In genomic region chr1:139267844-139268243, GRCm38 (mm10) we compare ENCODE assay signal across 8 mouse cellular contexts.
A peak's percentile ranks its signal among the peaks of the same experiment; 100 is the strongest.
DNase-seq lines count a peak whose midpoint lies in the region; ATAC-seq and TF ChIP-seq lines count a peak whose summit lies in the region.

No protein-coding gene starts in this region.

- no peak for ATAC-seq in liver, embryonic 12.5 days
- peak; percentile 69; the same call in 1 of the 2 replicates for ATAC-seq in hindbrain, embryonic 13.5 days (ENCODE audit: low FRiP score)

- TF ChIP-seq POLR2A in liver, adult 2 months (IDR thresholded peaks at IDR 0.05; ENCODE audit: extremely low read depth, insufficient read depth, low read length) = no peak

- peak; percentile 27; the same call in 1 of the 2 replicates for TF ChIP-seq CTCF in liver, adult 2 months (IDR thresholded peaks at IDR 0.05; ENCODE audit: low read depth, low read length)

- no peak overlapping the region for H3K9ac ChIP-seq in liver, adult 2 months (ENCODE audit: low read depth, low read length)
- no peak overlapping the region for H3K9ac ChIP-seq in liver, embryonic 12.5 days
- H3K9ac ChIP-seq in hindbrain, embryonic 13.5 days = no peak overlapping the region

- peak; percentile 52 for DNase-seq in liver, adult 2 months (ENCODE audit: extremely low read depth, low read depth, low spot score)
- DNase-seq in NIH3T3 (ENCODE audit: low read depth) = peak; percentile 92
- peak; percentile 84 for DNase-seq in embryo, embryonic 11 days
- DNase-seq in left cerebral cortex, postnatal 10 days (ENCODE audit: extremely low spot score in 1 of 2, low spot score in 2 of 2) = peak; percentile 24 to 67
- peak; percentile 82 for DNase-seq in naive thymus-derived CD4-positive, alpha-beta T cell, adult 2 months (ENCODE audit: low read depth)
- DNase-seq in ovary, postnatal 36 days (ENCODE audit: low spot score) = no peak

- intact Hi-C loops in left cerebral cortex, postnatal 10 days (cut with DNase I) = loop anchor here (5.0 to 10.0 kb wide), 2 partner anchors 93 to 431 kb away; no protein-coding TSS in a partner anchor

- H3K79me2 ChIP-seq in liver, adult 2 months (ENCODE audit: control insufficient read depth, insufficient read depth, low read length) = no peaks in the 10 kb centered on the region

- no peak overlapping the region for H3K4me2 ChIP-seq in liver, embryonic 12.5 days
- H3K4me2 ChIP-seq in hindbrain, embryonic 13.5 days = no peak overlapping the region

- no peaks in the 10 kb centered on the region for H3K9me3 ChIP-seq in liver, embryonic 12.5 days (replicated peaks)
- no peaks in the 10 kb centered on the region for H3K9me3 ChIP-seq in hindbrain, embryonic 13.5 days

- no peaks in the 10 kb centered on the region for H3K4me1 ChIP-seq in liver, adult 2 months (ENCODE audit: control insufficient read depth, insufficient read depth, low read length)
- no peaks in the 10 kb centered on the region for H3K4me1 ChIP-seq in liver, embryonic 12.5 days
- H3K4me1 ChIP-seq in hindbrain, embryonic 13.5 days (replicated peaks) = no peaks in the 10 kb centered on the region

- no peak overlapping the region for H3K27ac ChIP-seq in liver, adult 2 months (replicated peaks; ENCODE audit: insufficient read depth, low read depth, low read length)
- no peak overlapping the region for H3K27ac ChIP-seq in liver, embryonic 12.5 days
- no peak overlapping the region for H3K27ac ChIP-seq in hindbrain, embryonic 13.5 days

- WGBS in liver, adult 2 months = 18% methylated on average over 6 of the region's 6 CpGs
- 14% methylated on average over 6 of the region's 6 CpGs for WGBS in liver, embryonic 12.5 days (ENCODE audit: insufficient replicate concordance)
- whole genome bisulfite sequencing in hindbrain, embryonic 13.5 days = 21% methylated on average over 6 of the region's 6 CpGs

- H3K36me3 ChIP-seq in liver, adult 2 months (ENCODE audit: control insufficient read depth, insufficient read depth, low read length) = no peaks in the 10 kb centered on the region
- H3K36me3 ChIP-seq in liver, embryonic 12.5 days = no peaks in the 10 kb centered on the region
- H3K36me3 ChIP-seq in hindbrain, embryonic 13.5 days = no peaks in the 10 kb centered on the region

- H3K27me3 ChIP-seq in liver, adult 2 months (ENCODE audit: control insufficient read depth, insufficient read depth, low read length) = no peaks in the 10 kb centered on the region
- no peaks in the 10 kb centered on the region for H3K27me3 ChIP-seq in liver, embryonic 12.5 days (replicated peaks)
- no peaks in the 10 kb centered on the region for H3K27me3 ChIP-seq in hindbrain, embryonic 13.5 days

- no peak overlapping the region for H3K4me3 ChIP-seq in liver, adult 2 months (ENCODE audit: insufficient read depth, low read depth, low read length)
- H3K4me3 ChIP-seq in liver, embryonic 12.5 days = no peak overlapping the region
- no peak overlapping the region for H3K4me3 ChIP-seq in hindbrain, embryonic 13.5 days
